Mouse (Mus musculus) brain, embryonic 18.5 days (tissue): ENCODE results near the gene Prkg1.
"Not testable (repeated sequence)": the region's sequence is repeated elsewhere in the genome, so short reads cannot be mapped to it uniquely, and the experiment has no call there.

ENCODE experiments used
- DNase-seq: peaks from one replicate; pipeline ENCODE4 v3.0.0-alpha.2; 2012; ENCODE audit warnings: low read depth, low spot score

Gene Prkg1

GRCm38 (mm10) chr19:31426142-31426541 lies 338.7 kb downstream of the Prkg1 start:
- DNase-seq, result no peak

GRCm38 (mm10) chr19:31425199-31425598 lies 339.6 kb downstream of the Prkg1 start:
- DNase-seq, result peak; percentile 14

- no peak for DNase-seq
Measured at GRCm38 (mm10) chr19:31424319-31424718, 340.5 kb downstream of the Prkg1 start.

- no peak for DNase-seq
Measured at GRCm38 (mm10) chr19:31413571-31413970, 351.3 kb downstream of the Prkg1 start.

- DNase-seq, result peak; percentile 8
Measured at GRCm38 (mm10) chr19:31396096-31396495, 368.7 kb downstream of the Prkg1 start.

GRCm38 (mm10) chr19:31385353-31385752 lies 379.5 kb downstream of the Prkg1 start:
- DNase-seq, result no peak

GRCm38 (mm10) chr19:31383881-31384280 lies 381.0 kb downstream of the Prkg1 start:
- peak; percentile 36 for DNase-seq

GRCm38 (mm10) chr19:31370106-31370505 lies 394.7 kb downstream of the Prkg1 start:
- no peak for DNase-seq

- DNase-seq, result no peak
Measured at GRCm38 (mm10) chr19:31369116-31369515, 395.7 kb downstream of the Prkg1 start.

- DNase-seq, result no peak
Measured at GRCm38 (mm10) chr19:31362051-31362450, 402.8 kb downstream of the Prkg1 start.

GRCm38 (mm10) chr19:31361575-31361974 lies 403.3 kb downstream of the Prkg1 start:
- DNase-seq, result no peak

GRCm38 (mm10) chr19:31361161-31361560 lies 403.7 kb downstream of the Prkg1 start:
- DNase-seq, result peak; percentile 24

GRCm38 (mm10) chr19:31354959-31355358 lies 409.9 kb downstream of the Prkg1 start:
- no peak for DNase-seq

- not testable (repeated sequence) for DNase-seq
Measured at GRCm38 (mm10) chr19:31352784-31353183, 412.0 kb downstream of the Prkg1 start.

GRCm38 (mm10) chr19:31351796-31352195 lies 413.0 kb downstream of the Prkg1 start:
- DNase-seq, result no peak

- no peak for DNase-seq
Measured at GRCm38 (mm10) chr19:31342150-31342549, 422.7 kb downstream of the Prkg1 start.

GRCm38 (mm10) chr19:31340898-31341297 lies 423.9 kb downstream of the Prkg1 start:
- no peak for DNase-seq

GRCm38 (mm10) chr19:31338355-31339101 lies 426.3 kb downstream of the Prkg1 start:
- DNase-seq, result no peak

- DNase-seq, result no peak
Measured at GRCm38 (mm10) chr19:31337863-31338217, 427.0 kb downstream of the Prkg1 start.

GRCm38 (mm10) chr19:31337163-31337862 lies 427.5 kb downstream of the Prkg1 start:
- DNase-seq, result no peak

GRCm38 (mm10) chr19:31336381-31336780 lies 428.5 kb downstream of the Prkg1 start:
- DNase-seq, result no peak

GRCm38 (mm10) chr19:31329893-31330292 lies 434.9 kb downstream of the Prkg1 start:
- DNase-seq, result no peak

- no peak for DNase-seq
Measured at GRCm38 (mm10) chr19:31304760-31305159, 460.1 kb downstream of the Prkg1 start.
